Mouse (Mus musculus): Measurements from ENCODE around the gene Ctbp2.
A peak's percentile ranks its signal among the peaks of the same experiment; 100 is the strongest.

The Ctbp2 gene

DNA sequence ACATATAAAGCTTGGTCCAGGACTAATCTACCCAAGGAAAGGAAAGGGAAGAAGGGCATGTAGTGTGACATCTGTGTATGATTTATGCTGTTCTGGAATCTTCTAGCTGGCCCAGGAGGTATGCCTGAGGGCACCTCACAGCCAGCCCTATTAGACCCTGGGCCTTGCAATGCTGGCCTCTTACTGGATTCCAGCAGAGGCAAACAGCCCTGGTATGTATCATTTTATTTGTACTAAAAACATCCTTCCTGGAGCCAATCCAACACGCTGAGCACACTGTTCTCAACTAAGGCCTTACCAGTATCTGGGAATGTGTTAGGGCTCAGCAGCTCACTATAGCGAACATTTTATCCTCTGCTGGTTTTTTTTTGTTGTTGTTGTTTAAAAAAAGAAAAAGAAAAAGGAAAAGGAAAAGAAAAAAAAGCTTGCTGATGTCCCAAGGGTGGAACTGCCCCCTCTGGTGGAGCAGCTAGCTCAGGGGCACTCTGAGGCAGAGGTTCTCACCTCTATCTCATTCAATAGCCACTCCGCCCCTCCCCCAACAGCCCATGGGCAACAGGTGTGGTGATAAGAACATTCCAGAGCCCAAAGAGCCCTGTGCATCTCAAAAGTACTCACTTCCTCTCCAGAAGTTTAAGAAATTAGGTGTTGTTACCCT is 83.3 kb downstream of the Ctbp2 start:
- no peak for DNase-seq (ENCODE audit: low read depth)

DNA sequence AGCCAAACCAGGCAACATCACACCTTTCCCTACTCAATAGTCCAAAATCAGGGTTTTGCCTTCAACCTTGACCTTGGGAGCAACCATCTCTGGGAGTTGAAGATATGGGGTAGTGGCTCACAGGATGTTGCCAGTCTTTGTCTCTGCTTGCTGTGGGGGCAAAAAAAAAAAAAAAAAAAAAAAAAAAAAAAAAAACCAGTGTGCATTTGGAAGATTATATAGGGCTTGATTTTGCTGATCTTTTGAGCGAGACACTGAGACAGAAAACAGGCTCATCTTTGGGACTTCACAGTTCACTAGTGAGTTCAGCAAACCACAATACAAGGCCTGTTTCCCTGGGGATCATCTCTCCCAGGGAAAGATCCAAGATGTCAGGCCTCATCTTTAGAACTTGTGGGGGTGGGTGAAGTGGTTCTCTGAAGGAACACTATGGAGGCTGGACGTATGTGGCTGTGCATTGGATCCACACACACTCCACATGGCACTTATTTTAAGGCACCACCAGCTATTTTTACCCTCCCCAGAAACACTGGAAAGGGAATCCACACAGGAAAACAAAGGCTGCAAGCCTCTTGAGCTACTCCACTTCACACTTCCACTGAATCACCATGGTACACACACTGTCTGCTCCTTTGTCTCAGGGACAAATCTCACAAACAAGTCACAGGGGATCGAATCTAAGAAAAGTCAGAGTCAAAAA is 84.4 kb downstream of the Ctbp2 start:
- no peak for DNase-seq (ENCODE audit: low read depth)

GRCm38 (mm10) chr7:133037618-133038017 is 86.5 kb downstream of the Ctbp2 start:
- no peak for DNase-seq (ENCODE audit: low read depth)

- no peak for DNase-seq (ENCODE audit: low read depth)
Observed at GRCm38 (mm10) chr7:133037217-133037616, 86.9 kb downstream of the Ctbp2 start.

- no peak for DNase-seq (ENCODE audit: low read depth)
Observed at GRCm38 (mm10) chr7:133035901-133036300, 88.3 kb downstream of the Ctbp2 start.

DNA sequence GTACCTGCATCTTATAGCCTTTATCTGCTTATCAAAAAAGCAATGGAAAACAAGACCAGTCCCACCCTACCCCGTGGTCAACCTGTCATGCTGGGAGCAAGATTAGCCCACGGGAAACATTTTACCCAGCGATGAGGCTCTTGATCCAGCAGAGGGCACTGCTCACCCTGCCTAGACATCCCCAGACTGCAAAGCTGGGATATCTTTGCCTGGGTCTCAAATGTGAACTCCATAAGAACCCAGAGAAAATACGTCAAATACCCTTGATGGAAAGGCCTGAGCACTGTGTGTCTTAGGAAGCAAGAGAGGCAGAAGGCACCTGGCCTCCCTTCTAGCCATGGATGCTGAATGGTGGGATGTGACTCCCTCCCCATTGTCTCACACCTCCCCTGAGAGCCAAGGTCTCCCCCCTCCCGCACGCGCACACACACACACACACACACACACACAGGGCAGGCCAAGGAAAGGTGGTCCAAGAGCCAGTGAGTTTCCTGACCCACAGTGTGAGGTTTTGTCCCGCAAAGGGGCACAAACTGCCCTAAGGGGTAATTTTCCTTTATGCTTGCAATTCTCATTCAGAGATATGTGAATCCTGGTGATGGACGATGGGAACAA is 91.5 kb downstream of the Ctbp2 start:
- DNase-seq (ENCODE audit: low read depth), result peak; percentile 16

DNA sequence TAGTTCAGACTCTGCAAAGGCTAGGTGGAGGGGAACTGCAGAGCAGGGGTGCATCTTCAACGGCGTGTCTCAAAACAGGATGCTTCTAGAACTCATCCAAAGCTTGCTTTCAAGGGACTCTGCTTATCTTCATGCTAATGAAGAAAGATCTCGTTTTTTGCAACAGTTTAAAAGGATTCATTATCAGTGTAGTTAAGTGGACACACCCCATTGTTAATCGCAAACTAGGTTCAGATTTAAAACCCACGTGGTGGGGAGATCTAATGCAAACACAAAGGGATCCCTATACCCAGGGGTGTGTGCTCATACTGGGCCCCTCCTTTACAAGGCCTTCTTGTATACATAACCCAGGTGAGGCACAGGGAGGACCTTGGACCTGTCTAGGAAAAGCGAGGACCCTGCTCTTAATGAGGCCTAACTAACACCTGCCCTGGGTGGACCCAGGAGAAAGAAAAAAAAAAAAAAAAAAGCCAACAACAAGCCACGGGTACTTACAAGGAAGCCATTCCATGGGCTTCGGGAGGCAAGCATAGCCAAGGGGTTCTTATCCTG is 94.6 kb downstream of the Ctbp2 start:
- DNase-seq (ENCODE audit: low read depth), result no peak

DNA sequence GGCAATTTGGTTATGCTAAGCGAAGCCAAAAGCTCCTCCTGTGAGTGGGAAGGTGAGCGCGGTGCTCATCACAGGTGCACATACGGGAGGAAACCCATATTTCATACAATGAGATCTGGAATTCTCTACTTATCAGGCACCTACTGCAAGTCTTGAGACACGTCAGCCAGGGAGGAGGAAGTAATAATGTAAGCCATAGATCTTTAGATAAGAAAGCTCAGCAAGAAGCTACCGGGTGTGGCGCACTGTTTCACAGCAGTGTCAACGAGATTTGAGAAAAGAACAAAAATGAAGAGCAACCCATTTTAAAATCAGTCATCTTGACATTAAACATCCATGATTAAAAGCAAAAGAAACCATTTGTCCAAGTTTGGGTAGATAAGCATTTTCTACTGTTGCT is 95.2 kb downstream of the Ctbp2 start:
- DNase-seq (ENCODE audit: low read depth), result peak; percentile 8

- no peak for DNase-seq (ENCODE audit: low read depth)
Observed at GRCm38 (mm10) chr7:133027930-133028329, 96.2 kb downstream of the Ctbp2 start.

GRCm38 (mm10) chr7:133024694-133025093 is 99.5 kb downstream of the Ctbp2 start:
- no peak for DNase-seq (ENCODE audit: low read depth)

GRCm38 (mm10) chr7:133019481-133020020 is 104.6 kb downstream of the Ctbp2 start:
- no peak for DNase-seq (ENCODE audit: low read depth)

GRCm38 (mm10) chr7:133018961-133019360 is 105.2 kb downstream of the Ctbp2 start:
- no peak for DNase-seq (ENCODE audit: low read depth)

DNA sequence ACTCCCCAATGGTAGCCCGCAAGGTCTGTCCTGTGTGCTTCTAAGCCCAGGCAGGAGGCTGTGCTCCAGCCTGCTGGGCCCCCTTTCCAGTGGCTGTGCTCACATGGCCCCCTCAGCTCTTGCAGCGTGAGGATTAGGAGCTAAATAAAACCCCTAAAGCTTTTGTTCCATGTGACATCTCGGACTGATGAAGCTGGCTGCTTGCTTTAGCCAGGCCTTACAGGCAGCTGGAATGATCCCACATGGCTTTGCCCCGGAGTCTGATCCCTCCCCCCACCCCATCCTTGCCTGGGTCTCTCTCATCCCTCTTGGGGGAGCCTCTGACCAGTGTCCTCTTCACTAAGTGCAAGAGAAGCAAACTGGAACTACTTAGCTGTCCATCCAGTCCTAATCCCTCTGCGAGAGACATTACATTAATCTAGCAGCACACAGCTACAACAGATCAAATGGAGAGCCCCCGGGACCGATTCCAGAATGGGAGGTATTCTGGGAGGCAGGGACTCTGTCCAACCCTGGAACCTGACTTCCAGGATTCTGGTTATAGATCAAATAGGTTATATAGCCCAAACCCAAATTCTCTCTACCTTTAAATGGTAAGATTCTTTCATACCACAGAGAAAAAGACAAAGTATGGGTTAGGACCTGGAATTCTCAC is 108.6 kb downstream of the Ctbp2 start:
- DNase-seq (ENCODE audit: low read depth), result no peak

DNA sequence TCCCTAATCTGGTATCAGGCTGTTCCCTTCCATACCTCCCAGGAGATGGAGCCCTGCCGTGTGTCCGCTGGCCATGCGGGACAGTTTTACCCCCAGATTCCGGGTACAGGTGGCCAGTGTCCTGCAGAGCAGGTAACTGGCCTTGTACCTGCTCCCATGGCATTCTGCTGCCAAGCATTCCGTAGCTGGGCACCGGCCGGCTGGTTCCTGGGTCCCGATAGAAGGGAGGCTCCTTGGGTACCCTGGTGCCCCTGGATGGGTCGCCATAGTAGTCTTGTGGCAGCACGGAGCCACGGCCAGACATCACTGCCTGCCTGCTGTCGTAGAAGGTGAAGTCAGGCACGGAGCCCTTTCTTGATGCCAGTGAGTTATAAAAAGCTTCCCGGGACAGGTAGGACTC is 109.5 kb downstream of the Ctbp2 start:
- no peak for DNase-seq (ENCODE audit: low read depth)

- DNase-seq (ENCODE audit: low read depth), result no peak
Observed at GRCm38 (mm10) chr7:133013923-133014322, 110.2 kb downstream of the Ctbp2 start.

DNA sequence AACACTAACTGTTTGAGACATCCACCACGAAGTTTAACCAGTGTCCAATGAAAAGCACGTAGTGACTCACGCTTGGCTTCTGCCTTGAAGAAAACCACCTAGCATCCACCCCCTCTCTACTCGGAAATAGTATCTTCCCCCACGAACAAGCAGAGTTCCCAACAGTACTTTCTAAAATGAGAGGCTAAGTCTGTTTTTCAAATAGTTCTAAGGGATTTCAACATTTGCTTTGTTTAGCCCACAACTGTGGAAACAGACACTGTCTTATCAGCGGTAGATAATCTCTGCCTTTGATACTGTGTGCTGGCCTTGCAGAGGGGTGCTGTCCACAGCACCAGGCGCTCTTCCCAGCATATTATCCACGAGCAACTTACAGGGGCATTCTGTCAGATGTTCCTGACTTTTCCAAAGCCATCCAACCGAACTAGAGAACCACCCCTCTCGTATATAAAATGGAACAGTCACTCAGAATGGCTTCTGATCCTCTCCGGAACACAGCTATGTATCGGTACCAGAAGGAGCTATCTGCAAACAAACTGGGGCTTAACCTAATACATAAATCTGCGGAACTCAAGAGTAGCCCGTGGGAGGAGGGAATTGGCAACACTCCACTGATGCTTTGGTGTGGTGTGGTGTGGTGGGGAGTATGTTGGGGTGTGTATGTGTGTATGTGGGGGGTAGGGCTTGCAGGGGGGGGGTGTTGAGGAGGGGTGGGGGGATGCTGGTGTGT is 111.4 kb downstream of the Ctbp2 start:
- no peak for DNase-seq (ENCODE audit: low read depth)

GRCm38 (mm10) chr7:133011611-133012010 is 112.5 kb downstream of the Ctbp2 start:
- no peak for DNase-seq (ENCODE audit: low read depth)

GRCm38 (mm10) chr7:133011191-133011590 is 113.0 kb downstream of the Ctbp2 start:
- DNase-seq (ENCODE audit: low read depth), result no peak

DNA sequence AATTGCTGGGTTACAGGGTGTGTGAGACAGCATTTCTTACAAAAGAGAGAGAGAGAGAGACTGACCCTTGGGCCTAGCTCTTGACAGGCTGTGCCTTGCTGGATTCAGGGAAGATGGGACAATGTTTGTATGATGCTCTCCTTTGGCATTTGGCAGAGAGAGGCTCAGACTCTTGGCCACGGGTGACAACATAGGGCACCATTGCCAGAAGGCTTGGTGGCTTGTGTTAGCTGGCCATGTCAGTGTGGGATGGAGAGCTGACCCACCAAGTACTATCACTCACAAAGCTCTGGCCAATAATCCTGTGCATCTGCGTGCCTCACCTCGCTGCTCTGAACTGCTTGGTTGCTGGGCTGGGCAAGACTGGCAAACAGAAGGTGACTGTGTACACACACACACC is 113.7 kb downstream of the Ctbp2 start:
- no peak for DNase-seq (ENCODE audit: low read depth)

- DNase-seq (ENCODE audit: low read depth), result no peak
Observed at GRCm38 (mm10) chr7:133009676-133010075, 114.5 kb downstream of the Ctbp2 start.

- no peak for DNase-seq (ENCODE audit: low read depth)
Observed at GRCm38 (mm10) chr7:133008663-133009062, 115.5 kb downstream of the Ctbp2 start.

GRCm38 (mm10) chr7:133007343-133007742 is 116.8 kb downstream of the Ctbp2 start:
- no peak for DNase-seq (ENCODE audit: low read depth)
